Mouse (Mus musculus) forebrain, embryonic 10.5 days (tissue): ENCODE results near the gene Flii. TPM values are rescaled to one million over a fixed set of nuclear protein-coding genes. Genes with fewer than 3 reads are reported as not detected.

Experiments
- DNase-seq: peaks from one replicate; pipeline ENCODE4 v3.0.0-alpha.2; 2017; ENCODE audit warnings: low spot score; ENCODE audit errors: extremely low spot score
- H3K27ac ChIP-seq: fragments of 300-500 bp; sonication (generic); 2 replicates; pipeline ENCODE4 v1.5.1; 2016; ENCODE audit warnings: mild to moderate bottlenecking
- H3K27me3 ChIP-seq: fragments of 300-500 bp; sonication (generic); 2 replicates; pipeline ENCODE4 v1.6.1; 2016; ENCODE audit warnings: mild to moderate bottlenecking; ENCODE audit not compliant: poor library complexity, severe bottlenecking
- H3K36me3 ChIP-seq: fragments of 300-500 bp; sonication (generic); replicated peaks from 2 replicates; pipeline ENCODE4 v1.6.1; 2016; ENCODE audit warnings: mild to moderate bottlenecking, moderate library complexity
- H3K4me1 ChIP-seq: fragments of 300-500 bp; sonication (generic); 2 replicates; pipeline ENCODE4 v1.6.1; 2016
- H3K4me3 ChIP-seq: fragments of 300-500 bp; sonication (generic); 2 replicates; pipeline ENCODE4 v1.5.1; 2016; ENCODE audit warnings: mild to moderate bottlenecking, moderate library complexity
- H3K9me3 ChIP-seq: fragments of 300-500 bp; sonication (generic); 2 replicates; pipeline ENCODE4 v1.6.1; 2016; ENCODE audit warnings: mild to moderate bottlenecking, moderate library complexity
- WGBS: fragments of 180-500 bp; shearing (Covaris S2); methylation state at CpG from one replicate; pipeline ENCODE4 v1.1.7; 2016; 5-methylcytosine and 5-hydroxymethylcytosine counted together
- microRNA-seq: library from miRNA; unstranded; fragments of <30 nt; microRNA quantifications from one replicate; pipeline ENCODE4, GENCODE M21; 2017
- polyA plus RNA-seq: library from polyadenylated mRNA; unstranded; fragments of >200 nt; fragmentation: Nextera tagmentation; extraction: Ambion mirVana; gene quantifications from 2 replicates; pipeline ENCODE4 v1.2.1, GENCODE M21; 2016

The Flii gene
- polyA plus RNA-seq, 1 experiment from 2014 or later: 77.6 TPM

DNA sequence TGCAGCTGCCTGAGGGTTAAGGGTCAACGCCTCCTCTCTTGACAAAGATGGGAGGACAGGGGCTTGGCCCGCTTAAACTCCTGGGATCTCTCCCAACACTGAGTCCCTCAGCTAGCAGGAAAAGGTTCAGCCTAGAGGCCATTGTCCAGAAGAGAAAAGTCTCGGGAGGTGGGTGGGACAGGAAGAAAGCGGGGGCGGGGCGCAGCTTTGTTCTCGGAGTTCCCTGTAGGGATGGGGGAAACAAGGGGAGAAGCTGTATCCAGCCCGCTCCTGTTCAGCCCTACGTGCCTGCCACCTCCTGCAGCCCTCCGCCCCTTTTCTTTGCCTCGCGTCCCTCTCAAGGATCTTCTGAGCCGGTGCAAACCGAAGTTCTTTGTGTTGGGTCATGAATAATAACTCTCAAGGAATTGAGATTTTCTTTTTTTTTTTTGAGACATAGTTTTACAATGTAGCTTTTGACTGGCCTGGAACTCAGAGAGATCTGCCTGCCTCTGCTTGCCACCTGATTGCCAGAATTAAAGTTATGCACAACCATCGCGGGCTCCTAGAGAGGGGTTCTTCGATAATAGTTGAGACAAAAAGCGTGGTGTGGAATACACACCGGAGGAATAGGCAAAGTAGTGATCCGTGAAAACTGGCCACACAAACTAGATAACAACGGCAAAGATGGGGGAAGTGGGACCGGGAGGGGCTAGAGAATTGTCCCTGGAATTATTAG lies 28.1 kb downstream of the Flii start:
- Histone ChIP-seq H3K9me3 (no peaks in the 10 kb centered on the region), H3K27me3 (no peaks in the 10 kb centered on the region), H3K36me3 (peaks cover 25% of the 10 kb centered on the region), H3K27ac (peak overlapping the region; percentile 98), H3K4me1 (peaks cover 54% of the 10 kb centered on the region), H3K4me3 (peak overlapping the region; percentile 92)
- peak; percentile 89 for DNase-seq
- WGBS: 1% methylated on average over 22 of the region's 22 CpGs

DNA sequence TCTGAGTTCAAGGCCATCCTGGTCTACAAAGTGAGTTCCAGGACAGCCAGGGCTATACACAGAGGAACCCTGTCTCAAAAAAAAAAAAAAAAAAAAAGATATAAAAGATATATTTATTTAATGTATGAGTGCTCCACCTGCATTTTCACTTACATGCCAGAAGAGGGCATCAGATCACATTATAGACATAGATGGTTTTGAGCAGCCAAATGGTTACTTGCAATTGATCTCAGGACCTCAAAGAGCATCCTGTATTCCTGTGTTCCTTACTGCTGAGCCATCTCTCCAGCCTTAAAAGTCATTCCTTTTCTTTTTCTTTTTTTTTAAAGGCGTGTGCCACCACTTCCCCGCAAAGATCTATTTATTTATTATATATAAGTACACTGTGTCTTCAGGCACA lies 29.5 kb downstream of the Flii start:
- WGBS: 62% methylated on average over 2 of the region's 2 CpGs
- H3K27ac ChIP-seq: peak overlapping the region; percentile 98
- peaks cover 40% of the 10 kb centered on the region for H3K4me1 ChIP-seq
- H3K9me3 ChIP-seq: no peaks in the 10 kb centered on the region
- no peak overlapping the region for H3K4me3 ChIP-seq
- H3K27me3 ChIP-seq: no peaks in the 10 kb centered on the region
- no peak for DNase-seq
- peaks cover 11% of the 10 kb centered on the region for H3K36me3 ChIP-seq

DNA sequence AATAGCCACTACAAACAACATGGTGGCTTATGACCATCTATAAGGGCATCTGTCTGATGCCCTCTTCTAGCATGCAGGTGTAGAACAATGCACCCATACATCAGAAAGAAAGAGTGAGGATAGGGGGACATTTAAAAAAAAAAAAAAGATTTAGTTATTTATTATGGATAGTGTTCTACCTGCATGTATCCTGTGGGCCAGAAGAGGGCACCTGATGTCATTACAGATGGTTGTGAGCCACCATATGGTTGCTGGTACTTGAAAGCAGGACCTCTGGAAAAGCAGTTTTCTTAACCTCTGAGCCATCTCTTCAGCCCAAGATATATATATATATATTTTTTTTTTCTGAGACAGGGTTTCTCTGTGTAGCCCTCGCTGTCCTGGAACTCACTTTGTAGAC lies 30.9 kb downstream of the Flii start:
- H3K9me3 ChIP-seq: no peaks in the 10 kb centered on the region
- DNase-seq: no peak
- peaks cover 26% of the 10 kb centered on the region for H3K4me1 ChIP-seq
- WGBS: 72% methylated on average over 1 of the region's 1 CpGs
- H3K4me3 ChIP-seq: no peak overlapping the region
- no peaks in the 10 kb centered on the region for H3K27me3 ChIP-seq
- H3K27ac ChIP-seq: no peak overlapping the region
- H3K36me3 ChIP-seq: no peaks in the 10 kb centered on the region

Small RNAs within 50 kb of the gene (microRNA-seq; reads per million reads assigned to microRNA genes)
- 3.3 reads per million, percentile 5 among the genes with 10 or more reads in this experiment for gene Mir5100

Other genes with a start within 250 kb of the Flii start
- 32.3 and 39.9 TPM in 2 replicates for gene Alkbh5, start 190.9 kb downstream of the Flii start, polyA plus RNA-seq
- 144 and 148 TPM in 2 replicates for gene Llgl1, start 27.5 kb downstream of the Flii start, polyA plus RNA-seq
- 13.5 and 14.5 TPM in 2 replicates for gene Mief2, start 1.1 kb upstream of the Flii start, polyA plus RNA-seq
- 28.3 and 28.9 TPM in 2 replicates for gene Top3a, start 50.1 kb upstream of the Flii start, polyA plus RNA-seq
- gene Smcr8, start 50.3 kb upstream of the Flii start, polyA plus RNA-seq: 9.2 and 10.0 TPM in 2 replicates
- 113 TPM in 2 replicates for gene Shmt1, start 84.5 kb upstream of the Flii start, polyA plus RNA-seq
- gene Dhrs7b, start 103.4 kb upstream of the Flii start, polyA plus RNA-seq: 31.1 and 32.2 TPM in 2 replicates
- 74.3 and 76.2 TPM in 2 replicates for gene Tmem11, start 152.0 kb upstream of the Flii start, polyA plus RNA-seq
- 20.1 and 23.0 TPM in 2 replicates for gene Natd1, start 187.5 kb upstream of the Flii start, polyA plus RNA-seq
- gene Map2k3, start 204.8 kb upstream of the Flii start, polyA plus RNA-seq: 67.0 and 73.2 TPM in 2 replicates